Mouse (Mus musculus) liver, embryonic 14.5 days (tissue): ENCODE measurements around the gene Unc80.

Source experiments
- CTCF ChIP-seq: IDR thresholded peaks from 2 replicates; pipeline ENCODE4 v1.5.1; 2016; ENCODE audit warnings: antibody characterized with exemption, low read depth, control low read depth
- EP300 ChIP-seq: IDR thresholded peaks from 2 replicates; pipeline ENCODE4 v1.6.1; 2016; ENCODE audit warnings: antibody characterized with exemption, low read depth

GRCm38 (mm10) chr1:66650006-66650405 lies 181.8 kb downstream of the Unc80 start:
- TF ChIP-seq CTCF (no peak), EP300 (no peak)
